In genomic region chr14:81957234-81957633, GRCm38 (mm10) we compare ENCODE assay signal across 14 mouse cellular contexts.
"Had no signal": no experiment of that assay in that cellular context is flagged by ENCODE, and none has a peak within 500 bp of the region (broad histone marks: within the 10 kb centered on the region; RNA-seq: fewer than 3 reads in every experiment).

No protein-coding gene starts in this region.

- ATAC-seq: lung, postnatal 0 days; midbrain, embryonic 13.5 days had no signal

- H3K4me1 ChIP-seq: limb, embryonic 13.5 days; midbrain, embryonic 13.5 days; stomach, embryonic 15.5 days had no signal

- DNase-seq: kidney, adult 11 months; kidney, adult 9 months; kidney, postnatal 36 days; left cerebral cortex, postnatal 4 days; lung, adult 18-20 months; lung, postnatal 36 days; right cerebral cortex, postnatal 14 days; thymus, postnatal 4 days had no signal

- H3K27me3 ChIP-seq: limb, embryonic 13.5 days; midbrain, embryonic 13.5 days; stomach, embryonic 15.5 days had no signal

- H3K4me2 ChIP-seq: limb, embryonic 13.5 days; midbrain, embryonic 13.5 days; stomach, embryonic 15.5 days had no signal

- H3K9ac ChIP-seq: limb, embryonic 13.5 days; liver, embryonic 14.5 days; midbrain, embryonic 13.5 days; stomach, embryonic 15.5 days had no signal

- H3K4me3 ChIP-seq: limb, embryonic 13.5 days; midbrain, embryonic 13.5 days; stomach, embryonic 15.5 days had no signal

- H3K9me3 ChIP-seq: limb, embryonic 13.5 days; midbrain, embryonic 13.5 days; stomach, embryonic 15.5 days had no signal

- H3K36me3 ChIP-seq: limb, embryonic 13.5 days; midbrain, embryonic 13.5 days; stomach, embryonic 15.5 days had no signal

- H3K27ac ChIP-seq: kidney, postnatal 0 days; limb, embryonic 13.5 days; liver, embryonic 14.5 days; midbrain, embryonic 13.5 days; stomach, embryonic 15.5 days had no signal
